Mouse (Mus musculus): ENCODE data around the gene Man2a2. TPM values are rescaled to one million over a fixed set of nuclear protein-coding genes. Genes with fewer than 3 reads are reported as not detected.

Gene Man2a2
- total and polyA plus RNA-seq, 2 experiments from 2014 or later, result 7.7 to 55.2 TPM

DNA sequence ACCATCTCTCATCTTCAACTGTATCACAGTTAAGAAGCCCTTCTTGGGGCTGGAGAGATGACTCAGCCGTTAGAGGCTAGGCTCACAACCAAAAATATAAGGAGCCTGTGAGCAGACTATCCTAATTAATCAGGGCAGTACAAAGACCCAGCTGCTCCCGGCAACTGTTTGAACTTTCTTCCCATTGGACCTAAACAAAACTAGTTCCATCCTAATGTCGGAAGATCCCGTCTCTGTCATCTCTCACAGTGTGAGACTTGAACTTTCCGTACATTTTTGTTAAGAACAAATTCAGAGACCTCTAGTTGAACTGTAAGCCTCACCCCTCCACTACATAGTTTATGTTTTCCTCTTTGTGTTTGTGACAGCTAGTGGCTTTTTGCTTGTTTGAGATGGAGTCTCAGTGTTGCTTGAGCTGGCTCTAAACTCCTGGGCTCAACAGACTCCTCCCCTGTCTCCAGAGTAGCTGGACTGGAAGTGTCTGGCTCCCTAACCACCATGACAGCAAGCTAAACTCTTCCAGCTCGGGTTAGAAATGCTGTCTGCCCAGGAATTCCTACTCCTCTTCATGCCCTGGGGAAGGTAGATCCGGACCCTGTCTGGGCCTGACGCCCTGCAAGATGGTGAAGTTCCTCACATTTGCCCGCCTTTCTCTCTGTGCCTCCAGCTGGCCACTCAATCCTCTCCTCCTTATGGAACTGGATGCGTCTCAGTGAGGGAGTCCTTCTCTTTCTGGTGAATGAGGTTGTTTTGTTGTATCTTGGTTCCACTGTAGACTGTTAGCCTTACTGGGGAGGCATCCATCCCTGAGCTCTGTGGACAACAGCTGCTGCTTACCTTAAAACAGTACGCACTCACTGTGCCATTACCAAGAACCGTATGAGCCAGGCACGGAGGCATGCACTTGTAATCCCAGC, 23.2 kb downstream of the Man2a2 start:
- peak overlapping the region; percentile 51 for H3K27ac ChIP-seq (ENCODE audit: low read depth)
- ATAC-seq (ENCODE audit: insufficient read depth, low read depth) (no peak), DNase-seq (ENCODE audit: low spot score) (no peak)
- no peak overlapping the region for H3K4me3 ChIP-seq (ENCODE audit: low read depth, low read length)
- peaks cover 7% of the 10 kb centered on the region; the same call in 1 of the 2 replicates for H3K4me1 ChIP-seq (ENCODE audit: control insufficient read depth, insufficient read depth)
- H3K9me3 ChIP-seq (replicated peaks; ENCODE audit: control insufficient read depth, low read length), result no peaks in the 10 kb centered on the region
- H3K4me2 ChIP-seq (ENCODE audit: low read depth, low read length), result no peak overlapping the region
- H3K27me3 ChIP-seq (ENCODE audit: control insufficient read depth, insufficient read depth, low read length), result no peaks in the 10 kb centered on the region
- WGBS, result 69% methylated on average over 13 of the region's 13 CpGs
- H3K36me3 ChIP-seq (replicated peaks; ENCODE audit: control insufficient read depth, insufficient read depth, low read length), result peaks cover 30% of the 10 kb centered on the region
- TF ChIP-seq EP300 (IDR thresholded peaks at IDR 0.05; ENCODE audit: low read depth) (no peak), CTCF (IDR thresholded peaks at IDR 0.05; ENCODE audit: low read depth) (no peak)
- no peak overlapping the region for H3K9ac ChIP-seq (replicated peaks; ENCODE audit: low read depth, low read length)

- Histone ChIP-seq H3K9ac (replicated peaks; ENCODE audit: low read depth, low read length) (no peak overlapping the region), H3K4me2 (ENCODE audit: low read depth, low read length) (no peak overlapping the region), H3K9me3 (replicated peaks; ENCODE audit: control insufficient read depth, low read length) (no peaks in the 10 kb centered on the region), H3K4me1 (ENCODE audit: control insufficient read depth, insufficient read depth) (peaks cover 7% of the 10 kb centered on the region; the same call in 1 of the 2 replicates), H3K36me3 (replicated peaks; ENCODE audit: control insufficient read depth, insufficient read depth, low read length) (peaks cover 20% of the 10 kb centered on the region), H3K27ac (ENCODE audit: low read depth) (no peak overlapping the region), H3K4me3 (ENCODE audit: low read depth, low read length) (no peak overlapping the region), H3K27me3 (ENCODE audit: control insufficient read depth, insufficient read depth, low read length) (no peaks in the 10 kb centered on the region)
- 72% methylated on average over 5 of the region's 5 CpGs for WGBS
- ATAC-seq (ENCODE audit: insufficient read depth, low read depth) (no peak), DNase-seq (ENCODE audit: low spot score) (no peak)
- TF ChIP-seq EP300 (IDR thresholded peaks at IDR 0.05; ENCODE audit: low read depth) (no peak), CTCF (IDR thresholded peaks at IDR 0.05; ENCODE audit: low read depth) (no peak)
These were observed 24.3 kb downstream of the Man2a2 start for GRCm38 (mm10) chr7:80346830-80347229.

DNA sequence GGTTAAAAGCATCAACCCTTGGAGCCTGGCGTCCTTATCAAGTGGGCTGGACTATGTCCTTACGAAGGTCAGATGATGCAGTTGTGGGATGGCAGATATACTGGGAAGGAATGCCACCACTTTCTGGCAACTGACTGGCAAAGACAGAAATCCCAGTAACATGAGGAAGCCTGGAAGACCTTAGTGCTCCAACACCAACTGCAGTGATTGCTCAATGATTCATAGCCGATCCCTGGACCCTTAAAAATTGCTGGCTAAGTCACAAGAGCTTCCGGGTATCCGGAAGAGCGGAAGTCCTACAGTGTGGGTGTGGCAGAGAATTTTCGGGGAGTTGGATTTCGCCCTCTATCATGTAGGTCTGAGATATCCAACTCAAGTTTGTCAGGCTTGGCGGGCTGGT, 25.0 kb downstream of the Man2a2 start:
- no peaks in the 10 kb centered on the region for H3K9me3 ChIP-seq (replicated peaks; ENCODE audit: control insufficient read depth, low read length)
- no peak overlapping the region for H3K4me3 ChIP-seq (ENCODE audit: low read depth, low read length)
- TF ChIP-seq CTCF (IDR thresholded peaks at IDR 0.05; ENCODE audit: low read depth) (no peak), EP300 (IDR thresholded peaks at IDR 0.05; ENCODE audit: low read depth) (no peak)
- no peak overlapping the region for H3K4me2 ChIP-seq (ENCODE audit: low read depth, low read length)
- no peaks in the 10 kb centered on the region for H3K27me3 ChIP-seq (ENCODE audit: control insufficient read depth, insufficient read depth, low read length)
- H3K9ac ChIP-seq (replicated peaks; ENCODE audit: low read depth, low read length), result no peak overlapping the region
- DNase-seq (ENCODE audit: low spot score), result no peak
- H3K36me3 ChIP-seq (replicated peaks; ENCODE audit: control insufficient read depth, insufficient read depth, low read length), result peaks cover 15% of the 10 kb centered on the region
- ATAC-seq (ENCODE audit: insufficient read depth, low read depth), result no peak
- WGBS, result 74% methylated on average over 9 of the region's 9 CpGs
- peaks cover 7% of the 10 kb centered on the region; the same call in 1 of the 2 replicates for H3K4me1 ChIP-seq (ENCODE audit: control insufficient read depth, insufficient read depth)
- H3K27ac ChIP-seq (ENCODE audit: low read depth), result no peak overlapping the region

GRCm38 (mm10) chr7:80343270-80344018, 27.7 kb downstream of the Man2a2 start:
- peaks cover 20% of the 10 kb centered on the region for H3K4me1 ChIP-seq (ENCODE audit: control insufficient read depth, insufficient read depth)
- ATAC-seq (ENCODE audit: insufficient read depth, low read depth) (no peak), DNase-seq (ENCODE audit: low spot score) (no peak)
- H3K27ac ChIP-seq (ENCODE audit: low read depth), result peak overlapping the region; percentile 76
- H3K4me3 ChIP-seq (ENCODE audit: low read depth, low read length), result peak overlapping the region; percentile 58
- no peaks in the 10 kb centered on the region for H3K27me3 ChIP-seq (ENCODE audit: control insufficient read depth, insufficient read depth, low read length)
- peak overlapping the region; percentile 73 for H3K9ac ChIP-seq (replicated peaks; ENCODE audit: low read depth, low read length)
- H3K9me3 ChIP-seq (replicated peaks; ENCODE audit: control insufficient read depth, low read length), result no peaks in the 10 kb centered on the region
- no peak for TF ChIP-seq CTCF (IDR thresholded peaks at IDR 0.05; ENCODE audit: low read depth)
- TF ChIP-seq EP300 (IDR thresholded peaks at IDR 0.05; ENCODE audit: low read depth), result no peak
- H3K4me2 ChIP-seq (ENCODE audit: low read depth, low read length), result peak overlapping the region; percentile 87
- no peaks in the 10 kb centered on the region for H3K36me3 ChIP-seq (replicated peaks; ENCODE audit: control insufficient read depth, insufficient read depth, low read length)
- WGBS, result 26% methylated on average over 19 of the region's 19 CpGs

DNA sequence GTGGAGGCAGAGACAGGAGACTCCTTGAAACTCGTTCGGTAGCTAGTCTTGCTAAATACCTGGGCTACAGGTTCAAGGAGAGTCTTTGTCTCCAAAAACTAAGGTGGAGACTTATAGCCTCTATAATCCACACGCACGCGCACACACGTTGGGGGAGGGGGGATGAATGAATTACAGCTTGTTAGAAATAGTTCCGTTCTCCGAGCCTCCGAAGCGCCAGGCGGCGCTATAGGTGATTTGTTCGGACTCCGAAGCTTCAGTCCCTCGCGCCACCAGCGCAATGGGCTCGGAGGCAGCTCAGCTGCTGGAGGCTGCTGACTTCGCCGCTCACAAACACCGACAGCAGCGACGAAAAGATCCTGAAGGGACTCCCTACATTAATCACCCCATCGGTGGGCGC, 28.3 kb downstream of the Man2a2 start, which contains the start of gene Hddc3:
Gene Hddc3 (plus strand): TSS at position 247 of the 400 bp plus-strand sequence.
- peak; percentile 52; the same call in 1 of the 2 replicates for ATAC-seq (ENCODE audit: insufficient read depth, low read depth)
- peaks cover 23% of the 10 kb centered on the region for H3K4me1 ChIP-seq (ENCODE audit: control insufficient read depth, insufficient read depth)

More for the DNA sequence above, 28.3 kb downstream of the Man2a2 start, which contains the start of gene Hddc3:
- H3K4me2 ChIP-seq (ENCODE audit: low read depth, low read length), result peak within 1 kb of the TSS; percentile 87
- under 1% methylated on average over 25 of the region's 25 CpGs for WGBS
- peak; percentile 94 for DNase-seq (ENCODE audit: low spot score)
- H3K27me3 ChIP-seq (ENCODE audit: control insufficient read depth, insufficient read depth, low read length), result no peaks in the 10 kb centered on the region
- TF ChIP-seq CTCF (IDR thresholded peaks at IDR 0.05; ENCODE audit: low read depth), result peak; percentile 71
- 0 out of 2 replicates have a peak, but pooled peaks have one; percentile 49 for TF ChIP-seq EP300 (IDR thresholded peaks at IDR 0.05; ENCODE audit: low read depth)
- H3K9ac ChIP-seq (replicated peaks; ENCODE audit: low read depth, low read length), result peak within 1 kb of the TSS; percentile 73
- peak within 1 kb of the TSS; percentile 58 for H3K4me3 ChIP-seq (ENCODE audit: low read depth, low read length)
- no peaks in the 10 kb centered on the region for H3K9me3 ChIP-seq (replicated peaks; ENCODE audit: control insufficient read depth, low read length)
- peak within 1 kb of the TSS; percentile 76 for H3K27ac ChIP-seq (ENCODE audit: low read depth)
- no peaks in the 10 kb centered on the region for H3K36me3 ChIP-seq (replicated peaks; ENCODE audit: control insufficient read depth, insufficient read depth, low read length)

Measured in heart, postnatal 0 days (tissue).